Mouse (Mus musculus) fat pad, adult 2 months (tissue): Measurements from ENCODE around the gene Golm1.
"Not testable (repeated sequence)": the region's sequence is repeated elsewhere in the genome, so short reads cannot be mapped to it uniquely, and the experiment has no call there.

Source experiments
- DNase-seq: peaks from one replicate; pipeline ENCODE4 v3.0.0-alpha.2; 2011; ENCODE audit warnings: low read depth, low spot score; ENCODE audit errors: extremely low read depth

Golm1 gene

GRCm38 (mm10) chr13:59675151-59676011 lies at the start of gene Golm1:
TSS of gene Golm1 (minus strand) at chr13:59675811.
- DNase-seq: no peak

- DNase-seq: not testable (repeated sequence)
Observed at GRCm38 (mm10) chr13:59722089-59722488, 46.5 kb upstream of the Golm1 start.

- DNase-seq: no peak
Observed at GRCm38 (mm10) chr13:59719475-59719874, 43.9 kb upstream of the Golm1 start.

GRCm38 (mm10) chr13:59718857-59719440 lies 43.3 kb upstream of the Golm1 start:
- not testable (repeated sequence) for DNase-seq

GRCm38 (mm10) chr13:59713710-59714109 lies 38.1 kb upstream of the Golm1 start:
- DNase-seq: no peak

- DNase-seq: not testable (repeated sequence)
Observed at GRCm38 (mm10) chr13:59711984-59712383, 36.4 kb upstream of the Golm1 start, which contains the start of gene Spata31d1b. TSS of gene Spata31d1b (plus strand) at chr13:59712284.

- DNase-seq: no peak
Observed at GRCm38 (mm10) chr13:59710230-59710629, 34.6 kb upstream of the Golm1 start, which contains the start of gene Spata31d1a. TSS of gene Spata31d1a (minus strand) at chr13:59710330.

- DNase-seq: no peak
Observed at GRCm38 (mm10) chr13:59704562-59704961, 29.0 kb upstream of the Golm1 start.

GRCm38 (mm10) chr13:59703514-59703913 lies 27.9 kb upstream of the Golm1 start:
- no peak for DNase-seq

- DNase-seq: not testable (repeated sequence)
Observed at GRCm38 (mm10) chr13:59700137-59700536, 24.5 kb upstream of the Golm1 start.

- DNase-seq: no peak
Observed at GRCm38 (mm10) chr13:59699131-59699530, 23.5 kb upstream of the Golm1 start.

- DNase-seq: no peak
Observed at GRCm38 (mm10) chr13:59695781-59696180, 20.2 kb upstream of the Golm1 start.

- no peak for DNase-seq
Observed at GRCm38 (mm10) chr13:59694008-59694407, 18.4 kb upstream of the Golm1 start, which contains the start of gene 4921517D22Rik. TSS of gene 4921517D22Rik (minus strand) at chr13:59694108.

- DNase-seq: no peak
Observed at GRCm38 (mm10) chr13:59691478-59691877, 15.9 kb upstream of the Golm1 start.

- no peak for DNase-seq
Observed at GRCm38 (mm10) chr13:59690576-59690975, 15.0 kb upstream of the Golm1 start.

- DNase-seq: no peak
Observed at GRCm38 (mm10) chr13:59689843-59690242, 14.2 kb upstream of the Golm1 start.

GRCm38 (mm10) chr13:59689313-59689712 lies 13.7 kb upstream of the Golm1 start:
- DNase-seq: no peak

GRCm38 (mm10) chr13:59688338-59688770 lies 12.7 kb upstream of the Golm1 start:
- DNase-seq: no peak

- DNase-seq: no peak
Observed at GRCm38 (mm10) chr13:59685236-59685635, 9.6 kb upstream of the Golm1 start.

- no peak for DNase-seq
Observed at GRCm38 (mm10) chr13:59682629-59683028, 7.0 kb upstream of the Golm1 start.

- no peak for DNase-seq
Observed at GRCm38 (mm10) chr13:59679908-59680307, 4.3 kb upstream of the Golm1 start.

- no peak for DNase-seq
Observed at GRCm38 (mm10) chr13:59679306-59679705, 3.7 kb upstream of the Golm1 start.
